Mouse (Mus musculus) spleen, postnatal 36 days (tissue): ENCODE results near the gene Gm4881.
"Not testable (repeated sequence)": the region's sequence is repeated elsewhere in the genome, so short reads cannot be mapped to it uniquely, and the experiment has no call there.

Experiments used
- DNase-seq, 2 experiments: peaks; one replicate each; pipeline ENCODE4 v3.0.0; 2022; ENCODE audit warnings: low spot score in 2 of 2, mixed read lengths in 1 of 2

Gm4881 gene

DNA sequence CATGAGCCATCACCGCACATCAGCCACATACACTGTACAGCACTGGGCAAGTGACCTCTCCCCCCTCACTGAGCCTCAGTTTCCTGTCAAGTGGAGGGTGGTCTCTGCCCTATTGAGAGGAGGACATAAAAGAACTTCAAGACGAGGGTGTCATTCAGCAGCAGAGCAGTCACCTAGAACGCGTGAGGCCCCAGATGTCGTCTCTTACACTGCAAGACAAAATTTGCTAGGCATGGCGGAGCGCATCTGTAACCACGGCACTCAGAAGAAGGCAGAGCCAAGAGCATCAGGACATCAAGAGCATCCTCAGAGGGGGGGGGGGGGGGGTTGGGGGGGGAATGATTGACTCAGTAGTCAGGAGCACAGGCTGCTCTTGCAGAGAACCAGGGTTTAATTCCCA is 48.0 kb downstream of the Gm4881 start:
- peak; percentile 77 to 78 for DNase-seq

DNA sequence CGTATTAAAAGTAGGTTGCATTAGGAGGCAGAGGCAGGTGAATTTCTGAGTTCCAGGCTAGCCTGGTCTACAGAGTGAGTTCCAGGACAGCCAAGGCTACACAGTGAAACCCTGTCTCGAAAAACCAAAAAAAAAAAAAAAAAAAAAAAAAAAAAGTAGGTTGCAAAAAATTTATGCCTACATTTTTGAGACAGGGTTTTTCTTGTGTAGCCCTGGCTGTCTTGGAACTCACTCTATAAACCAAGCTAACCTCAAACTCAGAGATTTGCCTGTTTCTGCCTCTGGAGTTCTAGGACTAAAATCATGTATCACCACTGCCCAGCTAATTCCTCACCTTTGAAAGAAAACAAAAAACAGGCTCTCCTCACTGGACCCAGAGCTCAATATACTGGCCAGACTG is 48.5 kb downstream of the Gm4881 start:
- DNase-seq, result not testable (repeated sequence)

DNA sequence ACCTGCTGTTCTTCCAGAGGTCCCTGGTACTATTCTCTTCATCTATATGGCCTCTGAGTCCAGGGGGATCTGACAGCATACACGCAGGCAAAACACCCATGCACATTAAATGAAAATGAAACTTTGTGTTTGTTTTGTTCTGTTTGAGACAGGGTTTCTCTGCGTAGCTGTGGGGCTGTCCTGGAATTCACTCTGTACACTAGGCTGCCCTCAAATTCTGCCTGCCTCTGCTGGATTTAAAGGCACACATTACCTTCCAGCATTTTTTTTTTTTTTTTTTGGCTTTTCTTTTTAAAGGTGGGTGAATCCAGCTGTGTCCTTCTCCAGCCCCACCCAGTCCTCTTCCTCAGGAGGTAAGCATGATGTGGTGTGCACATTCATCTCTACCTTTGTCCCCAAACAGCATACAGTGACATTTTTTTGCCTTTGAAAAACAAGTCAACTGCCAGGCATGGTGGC is 52.1 kb downstream of the Gm4881 start:
- no peak for DNase-seq

DNA sequence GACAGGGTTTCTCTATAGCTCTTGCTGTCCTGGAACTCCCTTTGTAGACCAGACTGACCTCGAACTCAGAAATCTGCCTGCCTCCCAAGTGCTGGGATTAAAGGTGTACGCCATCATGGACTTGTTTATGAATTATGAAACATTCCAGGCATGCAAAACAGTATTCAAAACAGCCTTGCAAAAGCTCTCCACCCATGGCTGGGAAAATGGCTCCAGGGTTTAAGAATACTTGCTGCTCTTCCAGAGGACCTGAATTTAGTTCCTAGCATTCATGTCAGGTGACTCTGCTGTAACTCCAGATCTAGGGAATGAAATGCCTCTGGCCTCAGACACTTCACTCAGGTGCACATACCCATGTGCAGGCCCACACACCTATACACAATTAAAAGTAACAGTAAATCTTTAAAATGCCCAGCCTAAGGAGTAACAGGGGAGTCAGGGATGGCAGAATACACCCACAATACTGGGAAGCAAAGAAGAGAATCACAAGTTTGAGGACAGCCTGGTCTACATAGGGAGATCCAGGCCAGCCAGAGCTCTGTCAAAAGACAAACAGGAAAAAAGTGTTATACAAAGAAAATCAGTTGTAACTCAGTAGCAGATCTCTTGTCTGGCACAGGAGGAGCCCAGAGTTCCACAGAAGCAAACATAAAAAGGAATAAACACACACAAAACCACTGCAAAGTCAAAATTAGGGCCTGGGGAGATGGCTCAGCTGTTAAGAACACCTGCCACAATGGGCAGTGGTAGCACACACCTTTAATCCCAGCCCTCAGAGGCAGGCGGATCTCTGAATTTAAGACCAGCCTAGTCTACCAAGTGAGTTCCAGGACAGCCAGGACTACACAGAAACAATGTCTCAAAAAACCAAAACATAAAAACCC is 52.8 kb downstream of the Gm4881 start:
- DNase-seq, result no peak

DNA sequence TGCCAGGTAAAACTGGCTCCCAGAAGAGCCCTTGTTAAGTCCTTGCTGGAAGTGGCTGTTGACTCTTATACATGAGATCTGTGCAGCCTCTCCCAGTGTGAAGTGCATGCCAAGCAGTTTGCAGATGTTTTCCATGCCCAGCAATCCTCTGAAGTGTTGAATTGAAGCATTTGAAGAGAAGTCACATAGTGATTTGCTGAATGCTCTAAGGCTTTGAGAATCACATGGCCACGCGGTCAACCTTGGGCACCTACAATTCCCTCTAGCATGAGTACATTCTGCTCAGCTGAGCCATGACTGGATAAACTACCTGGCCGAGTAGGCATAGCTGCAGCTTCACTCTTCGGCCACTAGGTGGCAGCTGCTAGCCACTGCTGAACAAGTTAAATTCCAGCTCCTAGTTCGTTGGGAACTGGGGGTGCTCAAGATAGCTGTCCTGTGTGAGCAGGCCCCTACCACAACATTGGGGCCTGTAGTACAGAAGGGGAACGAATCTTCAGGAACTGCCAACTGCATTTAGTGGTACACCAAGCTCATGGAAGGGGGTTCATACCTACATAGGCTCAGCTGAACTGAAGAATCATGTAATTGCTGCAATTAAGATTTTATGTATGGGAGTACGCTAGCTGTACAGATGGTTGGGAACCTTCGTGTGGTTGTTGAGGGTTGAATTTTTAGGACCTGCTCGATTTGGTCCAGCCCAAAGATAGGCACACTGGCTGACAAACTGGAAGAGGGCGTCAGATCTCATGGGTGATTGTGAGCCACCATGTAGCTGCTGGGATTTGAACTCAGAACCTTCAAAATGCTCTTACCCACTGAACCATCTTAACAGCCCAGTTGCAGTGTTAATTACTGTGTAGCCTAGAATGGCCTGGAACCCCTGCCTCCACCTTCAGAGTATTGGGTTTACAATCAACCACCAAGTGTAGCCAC is 53.7 kb downstream of the Gm4881 start:
- DNase-seq, result peak; percentile 75

DNA sequence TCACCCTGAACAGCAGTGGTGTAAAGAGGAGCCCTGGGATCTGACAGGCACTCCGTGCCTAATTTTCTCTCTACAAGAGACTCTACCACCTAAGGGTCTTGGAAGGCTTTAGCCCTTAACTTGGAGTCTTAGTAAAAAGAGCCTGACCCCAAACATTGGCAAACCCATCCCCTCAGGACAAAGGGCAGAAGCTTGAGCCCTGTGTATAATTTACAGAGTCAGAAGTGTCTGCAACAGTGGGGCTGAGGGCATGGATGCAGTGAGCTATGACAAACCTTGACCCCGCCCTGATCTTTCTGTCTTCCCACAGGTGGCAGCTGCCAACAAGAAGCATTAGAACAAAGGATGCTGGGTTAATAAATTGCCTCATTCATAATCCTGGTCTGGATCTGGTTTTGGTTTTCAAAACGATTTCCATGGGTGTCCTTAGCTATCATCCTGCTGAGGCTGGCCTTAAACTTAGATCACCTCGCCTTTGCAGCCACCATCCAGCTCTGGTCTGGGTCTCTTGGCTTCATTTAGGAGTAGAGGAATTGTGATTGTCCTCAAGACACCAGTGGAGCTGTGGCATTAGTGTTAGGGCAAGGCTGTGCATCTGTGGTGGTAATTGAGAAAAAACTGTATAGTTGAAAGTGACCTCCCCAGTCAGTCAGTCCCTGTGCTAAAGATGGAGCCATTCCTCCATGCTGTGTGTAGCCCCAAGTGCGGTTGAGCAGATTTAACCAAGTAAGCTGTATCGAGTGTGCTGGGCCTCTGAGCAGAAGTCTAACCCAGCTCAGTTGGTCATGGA is 54.7 kb downstream of the Gm4881 start:
- DNase-seq, result peak; percentile 57

DNA sequence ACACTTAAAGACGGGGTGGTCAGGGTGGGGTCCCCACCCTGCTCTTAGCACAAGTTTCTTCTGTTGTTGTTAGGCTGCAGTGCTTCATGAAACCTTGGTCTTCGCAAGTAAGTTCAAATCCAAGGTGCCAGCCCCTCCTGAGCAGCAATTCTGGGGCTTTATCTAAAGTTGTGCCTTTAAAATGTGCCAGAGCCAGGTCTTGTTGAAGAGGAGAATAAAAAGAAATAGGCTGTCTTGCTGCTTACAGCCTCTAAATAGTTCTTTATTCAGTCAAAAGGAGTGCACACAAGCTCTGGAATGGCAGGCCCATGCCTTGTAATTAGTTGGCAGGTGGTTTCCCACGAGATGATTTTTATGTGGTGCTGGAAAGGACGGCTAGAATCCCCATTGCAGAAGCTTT is 57.2 kb downstream of the Gm4881 start:
- no peak for DNase-seq

DNA sequence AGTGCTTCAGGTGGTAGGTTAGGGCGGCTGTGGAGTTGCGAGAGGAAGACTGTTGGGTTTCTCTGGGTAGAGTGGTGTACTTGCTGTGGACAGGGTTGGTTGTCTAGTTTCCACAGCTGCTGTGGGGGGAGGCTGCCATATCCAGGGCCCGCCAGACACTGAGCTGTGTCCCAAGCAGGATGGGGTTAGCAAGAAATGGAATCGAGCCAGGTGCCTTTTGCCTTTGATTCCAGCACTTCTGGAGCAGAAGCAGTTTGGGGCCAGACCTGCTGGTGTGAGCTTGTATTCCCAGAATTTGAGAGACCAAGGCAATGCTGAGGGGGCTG is 58.0 kb downstream of the Gm4881 start:
- DNase-seq, result no peak

DNA sequence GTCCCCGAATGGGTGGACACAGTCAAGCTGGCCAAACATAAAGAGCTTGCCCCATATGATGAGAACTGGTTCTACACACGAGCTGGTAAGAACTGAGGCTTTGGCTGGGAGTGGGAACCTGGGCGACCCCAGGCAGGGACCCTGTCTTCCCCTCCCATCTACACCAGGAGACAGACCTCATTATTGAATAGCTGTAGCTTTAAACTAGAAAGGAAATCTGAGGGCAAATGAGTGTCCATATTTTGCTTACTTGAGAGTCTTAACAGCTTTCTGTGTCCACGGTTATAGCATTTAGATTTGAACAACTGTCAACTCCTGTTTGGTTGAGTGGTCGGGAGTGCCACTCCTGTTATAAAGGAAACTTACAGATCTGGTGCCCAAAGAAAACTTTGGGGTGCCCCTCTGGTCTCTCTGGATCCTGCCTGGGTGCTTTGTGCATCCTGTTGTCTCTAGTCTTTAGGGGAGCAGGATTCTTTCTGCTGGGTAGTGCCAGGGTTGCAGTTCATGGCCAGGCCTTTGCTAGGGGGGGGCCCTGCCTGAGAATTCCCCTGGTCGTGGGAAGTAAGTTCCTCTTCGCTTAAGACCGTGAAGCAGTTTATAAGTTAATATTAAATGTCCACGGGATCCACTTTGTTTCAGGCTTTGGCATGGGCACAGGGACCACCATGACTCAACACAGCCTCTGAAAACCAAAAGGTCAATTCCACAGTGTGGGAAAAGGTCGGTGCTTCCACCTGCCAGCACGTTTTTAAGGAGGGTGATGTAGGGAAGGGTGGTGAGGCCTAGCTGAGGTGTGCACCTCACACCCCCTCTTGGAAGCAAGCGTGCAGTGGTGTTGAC is 58.6 kb downstream of the Gm4881 start:
- DNase-seq, result no peak

DNA sequence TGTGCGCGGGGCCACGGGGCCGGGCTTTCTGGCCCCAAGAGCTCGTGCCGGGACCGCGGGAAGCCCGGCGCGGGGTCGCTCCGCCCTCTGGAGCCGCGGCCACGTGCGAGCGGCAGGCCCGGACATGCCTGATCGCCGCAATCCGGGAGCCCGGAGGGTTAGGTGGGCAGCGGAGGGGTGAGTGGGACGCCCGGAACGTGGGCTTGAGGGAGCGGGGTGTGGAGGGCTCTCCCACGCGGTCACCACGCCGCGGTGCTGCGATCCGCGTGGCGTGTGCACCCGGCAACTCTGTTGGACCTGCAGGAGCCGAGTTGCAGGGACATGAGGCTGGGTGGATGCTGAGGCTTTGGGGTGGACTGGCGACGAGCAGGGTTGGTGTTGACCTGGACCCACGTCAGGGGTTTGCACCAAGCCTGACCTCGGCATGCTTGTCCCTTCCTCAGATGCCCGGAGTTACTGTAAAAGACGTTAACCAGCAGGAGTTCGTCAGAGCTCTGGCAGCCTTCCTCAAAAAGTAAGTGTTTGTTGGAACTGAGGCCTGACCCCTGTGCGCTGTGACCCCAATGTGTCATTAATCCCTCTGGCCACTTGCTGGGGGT is 59.5 kb downstream of the Gm4881 start:
- DNase-seq, result no peak

DNA sequence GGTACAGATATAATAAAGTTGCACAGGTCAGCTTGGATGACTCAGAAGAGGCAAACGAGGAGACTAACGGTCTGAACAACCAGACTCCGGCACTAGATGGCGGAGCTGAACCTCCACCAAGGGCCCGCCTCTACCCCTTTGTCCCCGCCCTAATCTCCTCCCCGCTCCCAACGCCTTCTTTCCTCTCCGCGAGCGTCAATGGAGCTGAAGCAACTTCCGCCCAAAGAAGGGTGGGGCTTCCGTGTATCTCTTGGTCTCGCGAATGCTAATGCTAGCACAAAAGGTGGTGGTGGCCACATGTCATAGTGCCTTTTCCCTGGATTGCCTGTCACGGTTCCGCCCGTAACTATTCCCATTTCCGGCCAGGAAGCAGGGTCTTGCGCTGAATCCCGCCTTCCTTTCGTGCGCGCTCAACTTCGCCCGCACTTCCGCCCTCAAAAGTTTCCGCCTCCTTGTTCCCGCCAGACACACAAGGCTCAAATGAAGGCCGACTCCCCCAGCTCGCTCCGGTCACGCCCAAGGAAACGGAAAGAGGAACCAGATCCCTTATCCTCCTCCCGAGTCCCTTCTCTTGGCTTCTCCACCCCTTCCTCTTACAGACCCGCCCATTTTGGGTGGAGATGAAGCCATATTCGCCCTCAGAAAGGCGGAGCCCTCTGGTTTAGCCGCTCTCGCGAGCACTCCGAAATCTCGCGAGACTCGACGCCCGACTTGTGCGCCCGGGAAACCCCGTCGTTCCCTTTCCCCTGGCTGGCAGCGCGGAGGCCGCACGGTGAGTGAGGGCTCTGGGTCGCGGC is 60.2 kb downstream of the Gm4881 start, which contains the start of gene Rps19:
Rps19 (plus strand) TSS at position 476 of the 797 bp plus-strand sequence.
- peak; percentile 97 to 98 for DNase-seq

DNA sequence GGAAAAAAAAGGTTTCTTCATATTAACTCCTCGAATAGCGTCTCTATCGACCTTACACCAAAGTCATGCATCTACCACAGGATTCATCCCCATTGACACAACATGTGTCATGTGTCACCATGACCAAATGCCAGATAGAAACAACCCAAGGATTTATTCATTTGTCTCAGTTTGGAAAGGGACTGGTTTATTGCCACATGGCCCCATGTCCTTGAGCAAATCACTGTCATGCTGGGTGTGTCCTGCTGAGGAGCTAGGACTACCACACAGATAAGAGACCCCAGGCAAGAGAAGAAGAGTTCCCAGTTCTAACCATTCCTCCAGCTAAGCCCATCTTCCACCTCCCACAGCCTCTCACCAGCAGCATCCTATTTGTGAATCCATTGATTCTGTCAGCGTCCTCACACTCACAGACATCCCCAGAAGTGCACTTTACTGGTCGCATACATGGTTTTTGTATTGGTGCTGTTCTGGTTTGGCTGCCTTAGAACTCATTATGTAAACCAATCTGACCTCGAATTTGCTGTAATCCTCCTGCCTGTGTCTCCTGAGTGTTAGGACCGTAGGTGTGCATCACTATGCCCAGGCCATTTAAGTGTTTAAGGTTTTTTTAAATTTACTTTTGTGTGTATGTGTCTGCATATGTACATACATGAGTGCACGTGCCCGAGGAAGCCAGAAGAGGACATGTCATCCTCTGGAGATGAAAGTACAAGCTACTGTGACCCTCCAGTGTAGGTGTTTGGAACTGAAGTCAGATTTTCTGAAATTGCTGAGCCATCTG is 61.7 kb downstream of the Gm4881 start:
- no peak for DNase-seq

DNA sequence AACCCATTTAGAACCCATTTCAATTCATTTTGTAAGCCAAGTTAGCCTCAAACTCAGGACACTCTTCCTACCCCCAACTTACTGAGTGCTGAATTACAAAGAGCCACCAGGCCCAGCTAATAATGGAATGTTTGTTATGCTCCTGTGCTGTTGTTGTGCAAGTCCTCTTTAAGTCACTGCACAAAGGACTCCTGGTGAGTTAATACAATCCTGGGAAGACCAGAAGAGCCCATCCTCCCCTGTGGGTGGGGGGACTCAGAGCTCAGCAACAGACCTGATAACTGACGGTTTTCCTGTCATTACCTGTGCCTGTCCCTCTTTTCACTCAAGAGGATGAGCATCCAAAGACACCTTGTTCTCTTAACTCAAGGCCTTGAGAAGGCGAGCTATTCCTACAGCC is 64.7 kb downstream of the Gm4881 start:
- DNase-seq, result no peak

DNA sequence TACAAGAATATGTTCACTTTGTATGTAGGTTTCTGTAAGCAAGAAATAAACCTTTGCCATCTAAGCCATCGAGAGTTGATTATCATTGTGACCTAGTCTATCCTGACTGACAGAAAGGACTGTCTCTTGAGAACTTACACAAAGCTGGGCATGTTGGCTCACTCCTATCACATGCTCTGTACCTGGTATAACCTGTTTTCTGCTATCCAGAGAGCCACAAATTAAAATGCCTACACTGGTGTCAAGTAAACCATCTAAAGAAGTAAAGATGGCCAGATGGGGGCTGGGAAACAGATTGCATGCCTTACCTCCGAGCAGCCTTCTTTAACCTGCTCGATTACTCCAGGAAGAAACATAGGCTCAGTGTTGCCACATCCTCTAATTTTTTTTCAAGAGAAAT is 66.7 kb downstream of the Gm4881 start:
- DNase-seq, result no peak
